Mouse (Mus musculus) E14TG2a.4 (cell line): Measurements from ENCODE around the gene Ccdc85b.

ENCODE experiments used
- CTCF ChIP-seq: conservative IDR thresholded peaks from 2 replicates; pipeline ENCODE4 v1.5.1; 2014; ENCODE audit warnings: low read length
- NANOG ChIP-seq: IDR thresholded peaks from 2 replicates; pipeline ENCODE4 v1.6.1; 2014; ENCODE audit warnings: borderline replicate concordance, low read length, mixed read lengths
- POU5F1 ChIP-seq: IDR thresholded peaks from 2 replicates; pipeline ENCODE4 v1.6.1; 2014; ENCODE audit warnings: low read length, borderline replicate concordance

DNA sequence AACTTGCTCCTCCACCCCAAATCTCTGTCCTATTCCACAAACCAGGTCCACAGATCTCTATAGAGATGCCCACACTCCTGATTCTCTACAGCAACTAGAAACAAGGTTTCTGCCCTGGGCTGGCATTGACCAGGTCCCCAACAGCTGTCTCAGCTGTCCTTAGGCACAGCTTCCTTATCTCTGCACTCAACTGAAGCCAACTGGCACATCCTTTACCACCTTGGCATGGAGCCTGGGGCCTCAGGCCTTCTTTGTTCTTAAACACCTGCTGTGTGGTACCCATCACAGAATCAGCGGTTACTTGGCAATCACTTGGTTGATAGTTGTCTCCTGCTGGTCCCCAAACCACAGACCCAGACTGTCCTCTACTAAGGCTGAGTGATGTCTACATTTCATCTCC, 27.3 kb downstream of the Ccdc85b start:
- TF ChIP-seq CTCF: no peak
- TF ChIP-seq POU5F1: no peak
- no peak for TF ChIP-seq NANOG
